ENCODE assay signal across 9 mouse cellular contexts in the genomic region with DNA sequence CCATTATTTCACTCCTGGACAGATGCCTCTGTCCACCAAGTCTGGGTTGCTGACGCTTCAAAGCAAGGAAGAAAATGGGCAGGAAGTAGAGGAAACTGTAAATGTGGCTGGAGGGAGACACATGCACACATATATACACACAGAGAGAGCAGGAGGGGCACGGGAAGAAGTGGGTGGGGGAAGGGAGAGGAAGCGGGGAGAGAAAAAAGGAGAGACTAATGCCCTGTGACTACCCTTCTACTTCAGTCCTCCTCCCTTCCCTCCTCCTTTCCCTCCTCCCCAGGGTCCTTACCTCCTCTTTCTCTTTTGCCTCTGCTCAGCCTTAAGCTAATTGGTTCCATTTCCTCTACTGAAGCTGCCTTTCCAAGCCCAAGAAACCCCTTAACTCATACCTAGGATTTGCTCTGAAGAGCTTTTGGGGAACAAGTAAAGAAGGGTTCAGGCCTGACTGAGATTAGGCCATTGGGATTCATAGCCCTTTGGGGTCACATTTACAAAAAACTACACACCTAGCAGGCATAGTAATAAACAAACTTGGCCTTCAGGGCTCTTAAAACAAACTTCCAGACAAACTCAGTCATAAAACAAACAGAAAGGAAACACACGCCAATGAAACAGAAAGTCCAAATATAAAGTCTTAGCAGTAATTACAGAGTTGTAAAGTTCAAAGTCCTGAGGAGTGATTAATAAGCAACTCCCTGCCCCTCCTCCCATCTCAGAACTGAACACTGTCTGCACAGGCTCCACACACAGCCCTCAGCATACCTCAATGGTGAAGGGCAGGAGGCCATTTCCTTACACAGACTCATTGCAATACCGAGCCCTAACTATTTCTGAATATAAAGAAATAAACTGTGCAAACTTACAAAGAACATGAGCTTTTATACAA. TPM values are rescaled to one million over a fixed set of nuclear protein-coding genes. Genes with fewer than 3 reads are reported as not detected.
A peak's percentile ranks its signal among the peaks of the same experiment; 100 is the strongest.
DNase-seq lines count a peak whose midpoint lies in the region; ATAC-seq lines count a peak whose summit lies in the region.
"Had no signal": no experiment of that assay in that cellular context is flagged by ENCODE, and none has a peak within 500 bp of the region (broad histone marks: within the 10 kb centered on the region; RNA-seq: fewer than 3 reads in every experiment).

No protein-coding gene starts in this region.

- H3K36me3 ChIP-seq in lung, embryonic 15.5 days, result no peaks in the 10 kb centered on the region
- H3K36me3 ChIP-seq in stomach, embryonic 15.5 days, result no peaks in the 10 kb centered on the region

- 30% methylated on average over 5 of the region's 5 CpGs for WGBS in lung, embryonic 15.5 days
- 19% methylated on average over 5 of the region's 5 CpGs for WGBS in stomach, embryonic 15.5 days

- H3K27ac ChIP-seq in lung, embryonic 15.5 days, result peak overlapping the region; percentile 55
- peak overlapping the region; percentile 68 for H3K27ac ChIP-seq in stomach, embryonic 15.5 days

- no peaks in the 10 kb centered on the region for H3K9me3 ChIP-seq in lung, embryonic 15.5 days
- no peaks in the 10 kb centered on the region for H3K9me3 ChIP-seq in stomach, embryonic 15.5 days

- H3K27me3 ChIP-seq in lung, embryonic 15.5 days, result no peaks in the 10 kb centered on the region
- no peaks in the 10 kb centered on the region for H3K27me3 ChIP-seq in stomach, embryonic 15.5 days (replicated peaks)

- H3K9ac ChIP-seq in lung, embryonic 15.5 days, result no peak overlapping the region
- H3K9ac ChIP-seq in stomach, embryonic 15.5 days, result no peak overlapping the region

- H3K4me1 ChIP-seq in lung, embryonic 15.5 days, result peaks cover 23% of the 10 kb centered on the region
- peaks cover 5% of the 10 kb centered on the region for H3K4me1 ChIP-seq in stomach, embryonic 15.5 days

- no peak overlapping the region for H3K4me3 ChIP-seq in lung, embryonic 15.5 days
- H3K4me3 ChIP-seq in stomach, embryonic 15.5 days (replicated peaks), result no peak overlapping the region

- H3K4me2 ChIP-seq in lung, embryonic 15.5 days, result no peak overlapping the region
- H3K4me2 ChIP-seq in stomach, embryonic 15.5 days, result 0 out of 2 replicates have a peak overlapping the region, but pooled peaks have one; percentile 0

- peak; percentile 58 for ATAC-seq in lung, embryonic 15.5 days (ENCODE audit: borderline replicate concordance, extremely low read depth, low FRiP score, low TSS enrichment)
- peak; percentile 81; the same call in 1 of the 2 replicates for ATAC-seq in stomach, embryonic 15.5 days (ENCODE audit: insufficient read depth, low FRiP score, low read depth)

- no peak for DNase-seq in lung, postnatal 14 days
- DNase-seq in induced T-regulatory cell, adult 2 months (ENCODE audit: low read depth), result peak; percentile 16
- peak; percentile 68 for DNase-seq in kidney, postnatal 10 days
- DNase-seq in right cerebral cortex, adult 18-20 months, result no peak
- DNase-seq in cerebellum, postnatal 10 days, result no peak
- no peak for DNase-seq in cerebellum, adult 9-11 months
- DNase-seq: retina, postnatal 1 day had no signal

RNA-seq across cellular contexts. Expression of a gene that starts 36.7 kb away (rescaled TPM):
- 17.6 and 19.8 TPM in 2 replicates for polyA plus RNA-seq in lung, embryonic 15.5 days (2015; fragmentation: Nextera tagmentation; extraction: Ambion mirVana)
- polyA plus RNA-seq in stomach, embryonic 15.5 days (2015; fragmentation: Nextera tagmentation; extraction: Ambion mirVana), result 14.2 and 14.3 TPM in 2 replicates

RNA-seq across cellular contexts. Expression of a gene that starts 36.8 kb away (rescaled TPM):
- 135 and 136 TPM in 2 replicates for polyA plus RNA-seq in lung, embryonic 15.5 days (2015; fragmentation: Nextera tagmentation; extraction: Ambion mirVana)
- 107 and 123 TPM in 2 replicates for polyA plus RNA-seq in stomach, embryonic 15.5 days (2015; fragmentation: Nextera tagmentation; extraction: Ambion mirVana)

RNA-seq across cellular contexts. Expression of a gene that starts 52.8 kb away (rescaled TPM):
- 3.1 and 3.2 TPM in 2 replicates for polyA plus RNA-seq in lung, embryonic 15.5 days (2015; fragmentation: Nextera tagmentation; extraction: Ambion mirVana)
- polyA plus RNA-seq in stomach, embryonic 15.5 days (2015; fragmentation: Nextera tagmentation; extraction: Ambion mirVana), result 0.32 TPM in 1 of 2 replicates, not detected in the other

Comparison
In these comparisons a context has a peak if more than half of its experiments do, and no peak if none do; other contexts are left out.
1. DNase-seq: peak in induced T-regulatory cell, adult 2 months (single experiment) and kidney, postnatal 10 days (single experiment); none in lung, postnatal 14 days (single experiment), right cerebral cortex, adult 18-20 months (single experiment), cerebellum, postnatal 10 days (0 of 2) and cerebellum, adult 9-11 months (single experiment).